Comparison of ENCODE assay signal across 8 mouse cellular contexts in the genomic region with DNA sequence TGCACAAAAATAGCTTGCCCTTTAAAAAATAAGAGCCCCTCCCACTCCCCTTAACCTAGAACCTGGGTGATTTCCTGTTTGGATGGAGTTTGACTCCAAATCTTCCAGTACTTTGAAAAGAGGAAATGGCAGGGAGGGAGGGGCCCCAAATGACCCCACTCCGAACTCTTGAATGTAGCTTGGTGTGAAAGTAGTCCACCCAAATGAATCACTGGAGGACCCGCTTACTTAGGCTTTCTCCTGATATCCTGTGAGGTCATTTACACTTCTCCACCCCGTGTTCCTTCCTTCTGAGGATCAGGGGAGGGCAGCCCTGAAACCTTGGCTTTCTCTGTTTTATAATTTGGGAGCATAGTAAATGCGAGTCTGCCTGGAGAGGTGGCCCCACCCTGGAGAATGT. TPM values are rescaled to one million over a fixed set of nuclear protein-coding genes. Genes with fewer than 3 reads are reported as not detected.
DNase-seq lines count a peak whose midpoint lies in the region; ATAC-seq and TF ChIP-seq lines count a peak whose summit lies in the region.

No protein-coding gene starts in this region.

- H3K9me3 ChIP-seq in midbrain, embryonic 13.5 days, result no peaks in the 10 kb centered on the region
- H3K9me3 ChIP-seq in midbrain, embryonic 16.5 days (replicated peaks; ENCODE audit: control insufficient read depth, low read length, poor library complexity, severe bottlenecking), result no peaks in the 10 kb centered on the region
- H3K9me3 ChIP-seq in heart, embryonic 12.5 days (replicated peaks), result no peaks in the 10 kb centered on the region

- H3K4me1 ChIP-seq in midbrain, embryonic 13.5 days (replicated peaks), result peaks cover 18% of the 10 kb centered on the region
- H3K4me1 ChIP-seq in midbrain, embryonic 16.5 days (ENCODE audit: control insufficient read depth, insufficient read depth, low read length), result peaks cover 14% of the 10 kb centered on the region
- H3K4me1 ChIP-seq in heart, embryonic 12.5 days (replicated peaks), result peaks cover 12% of the 10 kb centered on the region
- H3K4me1 ChIP-seq in small intestine, adult 2 months (ENCODE audit: control insufficient read depth, insufficient read depth, insufficient read length, low read length), result peaks cover 9% of the 10 kb centered on the region

- WGBS in midbrain, embryonic 13.5 days, result 66% methylated on average over 4 of the region's 4 CpGs
- 69% methylated on average over 4 of the region's 4 CpGs for WGBS in midbrain, embryonic 16.5 days
- 31% methylated on average over 4 of the region's 4 CpGs for WGBS in heart, embryonic 12.5 days
- 11% methylated on average over 4 of the region's 4 CpGs for WGBS in small intestine, adult 2 months

- no peak overlapping the region for H3K9ac ChIP-seq in midbrain, embryonic 13.5 days (replicated peaks)
- no peak overlapping the region for H3K9ac ChIP-seq in midbrain, embryonic 16.5 days (ENCODE audit: low read depth, low read length)
- no peak overlapping the region for H3K9ac ChIP-seq in heart, embryonic 12.5 days

- peak overlapping the region; percentile 43; the same call in 1 of the 2 replicates for H3K4me3 ChIP-seq in midbrain, embryonic 13.5 days (replicated peaks)
- H3K4me3 ChIP-seq in midbrain, embryonic 16.5 days (ENCODE audit: low read depth, low read length), result no peak overlapping the region
- no peak overlapping the region for H3K4me3 ChIP-seq in heart, embryonic 12.5 days
- H3K4me3 ChIP-seq in small intestine, adult 2 months (ENCODE audit: low read depth, low read length), result no peak overlapping the region

- H3K36me3 ChIP-seq in midbrain, embryonic 13.5 days, result no peaks in the 10 kb centered on the region
- no peaks in the 10 kb centered on the region for H3K36me3 ChIP-seq in midbrain, embryonic 16.5 days (ENCODE audit: control insufficient read depth, insufficient read depth, low read length)
- no peaks in the 10 kb centered on the region for H3K36me3 ChIP-seq in heart, embryonic 12.5 days
- H3K36me3 ChIP-seq in small intestine, adult 2 months (ENCODE audit: control insufficient read depth, insufficient read depth, low read length), result no peaks in the 10 kb centered on the region

- H3K27me3 ChIP-seq in midbrain, embryonic 13.5 days, result peaks cover 33% of the 10 kb centered on the region
- peaks cover 8% of the 10 kb centered on the region for H3K27me3 ChIP-seq in midbrain, embryonic 16.5 days (ENCODE audit: control insufficient read depth, insufficient read depth, low read depth, low read length)
- 0 out of 2 replicates have a peak, but pooled peaks cover 20% of the 10 kb centered on the region for H3K27me3 ChIP-seq in heart, embryonic 12.5 days (replicated peaks)
- H3K27me3 ChIP-seq in small intestine, adult 2 months (ENCODE audit: control insufficient read depth, insufficient read depth, low read length), result no peaks in the 10 kb centered on the region

- DNase-seq in kidney, postnatal 36 days, result peak; percentile 66 to 85
- DNase-seq in adipocyte (ENCODE audit: low spot score), result no peak
- DNase-seq in thymus, postnatal 10 days (ENCODE audit: low spot score in 2 of 2), result no peak

- no peak for TF ChIP-seq CTCF in small intestine, adult 2 months (IDR thresholded peaks at IDR 0.05; ENCODE audit: extremely low read depth, insufficient read length, insufficient replicate concordance, low read depth, low read length)

- no peak for ATAC-seq in midbrain, embryonic 13.5 days
- no peak for ATAC-seq in midbrain, embryonic 16.5 days
- no peak for ATAC-seq in heart, embryonic 12.5 days (ENCODE audit: insufficient number of reproducible peaks, low FRiP score)
- no peak for ATAC-seq in erythroid progenitor cell, adult 5-6 weeks (replicated peaks; ENCODE audit: low FRiP score, poor library complexity, severe bottlenecking)

- no peak for TF ChIP-seq POLR2A in small intestine, adult 2 months (IDR thresholded peaks at IDR 0.05; ENCODE audit: low read depth, low read length)

- H3K27ac ChIP-seq in midbrain, embryonic 13.5 days, result no peak overlapping the region
- no peak overlapping the region for H3K27ac ChIP-seq in midbrain, embryonic 16.5 days (ENCODE audit: low read length)
- H3K27ac ChIP-seq in heart, embryonic 12.5 days (ENCODE audit: poor library complexity, severe bottlenecking), result no peak overlapping the region
- H3K27ac ChIP-seq in small intestine, adult 2 months (ENCODE audit: insufficient read depth, low read depth, low read length), result peak overlapping the region; percentile 95; the same call in 1 of the 2 replicates

- H3K4me2 ChIP-seq in midbrain, embryonic 13.5 days (replicated peaks), result peak overlapping the region; percentile 91; the same call in 1 of the 2 replicates
- no peak overlapping the region; the same call in 1 of the 2 replicates for H3K4me2 ChIP-seq in midbrain, embryonic 16.5 days (ENCODE audit: low read length)
- peak overlapping the region; percentile 85; the same call in 1 of the 2 replicates for H3K4me2 ChIP-seq in heart, embryonic 12.5 days

RNA-seq across cellular contexts. Expression of a gene that starts 0.6 kb away (rescaled TPM):
- 2.1 and 2.2 TPM in 2 replicates for polyA plus RNA-seq in midbrain, embryonic 13.5 days (2015; fragmentation: Nextera tagmentation; extraction: Ambion mirVana)
- 3.4 and 3.9 TPM in 2 replicates for polyA plus RNA-seq in midbrain, embryonic 16.5 days (2015; fragmentation: Nextera tagmentation; extraction: Ambion mirVana)
- polyA plus RNA-seq in heart, embryonic 12.5 days (2016; fragmentation: Nextera tagmentation; extraction: Ambion mirVana), result 1.2 and 1.4 TPM in 2 replicates
- 12.1 and 25.3 TPM in 2 replicates for polyA plus RNA-seq in small intestine, adult 2 months (2012; rRNA removed)
- total RNA-seq in erythroid progenitor cell, adult 5-6 weeks (2015; ENCODE audit: low replicate concordance), result not detected in 2 replicates
- not detected in 2 replicates for total RNA-seq in erythroid progenitor cell, adult 5-6 weeks (2017; ENCODE audit: low replicate concordance)

Comparison
In these comparisons a context has a peak if more than half of its experiments do, and no peak if none do; other contexts are left out.
1. DNase-seq: peak in kidney, postnatal 36 days (2 of 2); none in adipocyte (single experiment) and thymus, postnatal 10 days (0 of 2).